Mouse (Mus musculus): Measurements from ENCODE around the gene Vsig2.

DNA sequence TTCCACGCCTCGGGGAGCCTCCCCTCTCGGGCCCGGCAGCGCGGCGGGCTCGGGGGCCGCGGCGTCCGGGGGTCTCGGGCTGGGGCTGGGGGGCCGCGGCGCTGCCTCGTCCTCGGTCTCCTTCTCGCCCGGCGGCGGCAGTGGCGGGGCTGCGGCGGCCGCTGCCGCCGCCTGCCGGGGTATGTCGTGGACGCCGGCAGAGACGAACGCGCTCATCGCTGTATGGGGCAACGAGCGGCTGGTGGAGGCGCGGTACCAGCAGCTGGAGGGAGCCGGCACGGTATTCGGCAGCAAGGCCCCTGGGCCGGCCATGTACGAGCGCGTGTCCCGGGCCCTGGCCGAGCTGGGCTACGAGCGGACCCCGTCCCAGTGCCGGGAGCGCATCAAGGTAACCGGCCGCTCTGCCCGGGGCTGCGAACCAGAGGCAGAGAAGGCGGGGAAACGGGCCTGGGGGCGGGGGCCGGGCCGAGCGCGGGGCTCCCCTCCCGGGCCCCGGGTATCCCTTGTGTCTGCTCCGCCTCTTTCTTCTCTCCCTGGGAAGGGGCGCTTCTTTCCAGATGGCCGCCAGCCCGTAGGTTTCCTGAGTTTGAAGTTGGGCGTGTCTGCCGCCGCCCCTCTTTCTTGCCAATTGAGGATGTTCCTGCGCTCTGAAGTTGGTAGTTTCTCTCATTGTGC, 49.5 kb upstream of the Vsig2 start:
- TF ChIP-seq ZNF384 (IDR thresholded peaks at IDR 0.05; ENCODE audit: low read depth, low read length) (no peak), CHD2 (IDR thresholded peaks at IDR 0.05; ENCODE audit: low read depth, low read length) (no peak), ZC3H11A (IDR thresholded peaks at IDR 0.05; ENCODE audit: borderline replicate concordance, low read depth, low read length) (no peak), HCFC1 (IDR thresholded peaks at IDR 0.05; ENCODE audit: borderline replicate concordance, insufficient read depth, low read length) (no peak)
